Mouse (Mus musculus) limb, embryonic 12.5 days (tissue): Measurements from ENCODE around the gene Sfrp2. TPM values are rescaled to one million over a fixed set of nuclear protein-coding genes. Genes with fewer than 3 reads are reported as not detected.

Source experiments
- ATAC-seq: fragments of 200-750 bp; cut with Nextera tagmentation; 2 replicates; pipeline ENCODE4 v1.8.0; 2017; ENCODE audit warnings: low read depth, moderate TSS enrichment; ENCODE audit not compliant: insufficient number of reproducible peaks, insufficient read depth, low FRiP score, low TSS enrichment
- H3K27ac ChIP-seq: fragments of 300-500 bp; sonication (generic); 2 replicates; pipeline ENCODE4 v1.5.1; 2016; ENCODE audit warnings: mild to moderate bottlenecking, moderate library complexity
- H3K27me3 ChIP-seq: fragments of 300-500 bp; sonication (generic); 2 replicates; pipeline ENCODE4 v1.6.1; 2016; ENCODE audit warnings: mild to moderate bottlenecking, moderate library complexity
- H3K36me3 ChIP-seq: fragments of 300-500 bp; sonication (generic); 2 replicates; pipeline ENCODE4 v1.6.1; 2016; ENCODE audit warnings: mild to moderate bottlenecking, moderate library complexity
- H3K4me1 ChIP-seq: fragments of 300-500 bp; sonication (generic); replicated peaks from 2 replicates; pipeline ENCODE4 v1.6.1; 2016
- H3K4me2 ChIP-seq: fragments of 300-500 bp; sonication (generic); 2 replicates; pipeline ENCODE4 v1.6.1; 2016; ENCODE audit warnings: mild to moderate bottlenecking, moderate library complexity
- H3K4me3 ChIP-seq: fragments of 300-500 bp; sonication (generic); replicated peaks from 2 replicates; pipeline ENCODE4 v1.5.1; 2016; ENCODE audit warnings: mild to moderate bottlenecking
- H3K9ac ChIP-seq: fragments of 300-500 bp; sonication (generic); replicated peaks from 2 replicates; pipeline ENCODE4 v1.6.1; 2016; ENCODE audit warnings: mild to moderate bottlenecking, moderate library complexity
- H3K9me3 ChIP-seq: fragments of 300-500 bp; sonication (generic); 2 replicates; pipeline ENCODE4 v1.6.1; 2016; ENCODE audit warnings: mild to moderate bottlenecking, moderate library complexity
- whole genome bisulfite sequencing: fragments of 180-500 bp; shearing (Covaris S2); methylation state at CpG from one replicate; pipeline ENCODE4 v1.1.7; 2016; 5-methylcytosine and 5-hydroxymethylcytosine counted together
- polyA plus RNA-seq: library from polyadenylated mRNA; unstranded; fragments of >200 nt; fragmentation: Nextera tagmentation; extraction: Ambion mirVana; gene quantifications from 2 replicates; pipeline ENCODE4 v1.2.1, GENCODE M21; 2016

The Sfrp2 gene
- polyA plus RNA-seq, 1 experiment from 2014 or later: 307 TPM

DNA sequence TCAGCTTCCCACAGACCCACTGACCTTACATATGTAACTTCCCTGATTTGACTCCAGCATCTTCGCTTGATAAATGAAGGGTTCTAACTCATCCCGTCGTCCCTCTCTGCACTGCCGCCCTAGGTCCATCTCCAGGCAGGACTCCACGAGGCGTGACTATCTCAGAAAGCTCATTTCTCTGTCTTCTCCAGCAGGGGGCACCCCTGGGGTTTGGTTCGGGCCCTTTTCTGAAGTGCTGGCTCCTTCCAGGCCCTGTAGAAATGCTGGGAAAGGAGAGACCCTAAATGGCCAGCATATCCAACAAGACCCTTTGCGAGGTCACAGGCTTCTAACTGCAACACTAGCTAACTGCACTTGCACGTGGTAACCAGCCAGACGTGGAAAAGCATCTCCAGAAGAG is 31.7 kb downstream of the Sfrp2 start:
- Histone ChIP-seq H3K4me1 (no peaks in the 10 kb centered on the region), H3K4me2 (peak overlapping the region; percentile 17), H3K27me3 (no peaks in the 10 kb centered on the region), H3K9me3 (peaks cover 7% of the 10 kb centered on the region; the same call in 1 of the 2 replicates), H3K9ac (no peak overlapping the region), H3K4me3 (no peak overlapping the region), H3K27ac (no peak overlapping the region), H3K36me3 (no peaks in the 10 kb centered on the region)
- ATAC-seq: 0 out of 2 replicates have a peak, but pooled peaks have one; percentile 37
- WGBS: 5% methylated on average over 10 of the region's 10 CpGs

DNA sequence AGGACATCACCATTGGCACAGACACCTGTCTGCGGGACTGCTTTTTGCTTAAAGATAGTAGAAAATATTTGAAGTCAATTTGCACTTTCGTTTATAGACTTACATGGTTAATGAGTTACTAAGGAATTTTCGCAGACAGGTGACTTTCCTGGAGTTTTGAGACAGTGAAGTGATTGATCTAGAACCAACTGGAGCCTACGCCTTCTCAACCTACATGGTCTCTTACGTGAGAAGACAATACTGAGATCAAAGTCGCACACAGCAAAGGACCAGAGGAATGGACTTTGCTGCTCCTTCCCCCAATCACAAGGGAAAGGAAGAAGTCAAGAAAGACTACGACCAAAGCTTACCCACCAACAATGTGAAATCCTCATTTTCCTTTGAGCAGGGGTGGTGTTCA is 33.4 kb downstream of the Sfrp2 start:
- H3K27me3 ChIP-seq: no peaks in the 10 kb centered on the region
- WGBS: 91% methylated on average over 7 of the region's 7 CpGs
- ATAC-seq: no peak

DNA sequence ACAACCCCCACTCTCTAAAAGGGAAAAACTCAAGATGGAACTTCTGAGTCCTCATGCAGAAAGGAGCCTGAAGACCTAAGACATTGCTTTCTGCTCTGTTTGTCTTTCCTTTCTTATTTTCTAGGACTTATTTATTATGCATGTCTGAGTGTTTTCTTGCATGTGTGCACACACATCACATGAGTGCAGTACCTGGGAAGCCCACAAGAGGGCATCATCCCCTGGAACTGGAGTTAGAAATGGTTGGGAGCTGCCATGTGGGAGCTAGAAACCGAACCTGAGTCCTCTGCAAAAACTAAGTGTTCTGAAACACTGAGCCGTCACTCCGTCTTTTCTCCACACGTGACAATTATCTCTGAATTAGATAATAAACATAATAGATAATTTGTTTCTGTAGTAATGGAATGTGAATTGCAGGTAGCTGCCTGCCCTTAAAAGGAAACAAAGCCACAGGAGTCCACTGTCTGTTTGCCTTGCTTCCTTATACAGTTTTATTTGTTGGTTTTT is 35.6 kb downstream of the Sfrp2 start:
- Histone ChIP-seq H3K4me1 (no peaks in the 10 kb centered on the region), H3K36me3 (no peaks in the 10 kb centered on the region), H3K9me3 (peaks cover 7% of the 10 kb centered on the region; the same call in 1 of the 2 replicates), H3K4me3 (no peak overlapping the region), H3K4me2 (no peak overlapping the region), H3K27ac (no peak overlapping the region), H3K9ac (no peak overlapping the region), H3K27me3 (no peaks in the 10 kb centered on the region)
- ATAC-seq: no peak
- 92% methylated on average over 4 of the region's 4 CpGs for WGBS

More for the DNA sequence above, 33.4 kb downstream of the Sfrp2 start:
- Histone ChIP-seq H3K36me3 (no peaks in the 10 kb centered on the region), H3K9ac (no peak overlapping the region), H3K4me2 (no peak overlapping the region), H3K27ac (no peak overlapping the region), H3K4me3 (no peak overlapping the region), H3K4me1 (no peaks in the 10 kb centered on the region), H3K9me3 (peaks cover 7% of the 10 kb centered on the region; the same call in 1 of the 2 replicates)

DNA sequence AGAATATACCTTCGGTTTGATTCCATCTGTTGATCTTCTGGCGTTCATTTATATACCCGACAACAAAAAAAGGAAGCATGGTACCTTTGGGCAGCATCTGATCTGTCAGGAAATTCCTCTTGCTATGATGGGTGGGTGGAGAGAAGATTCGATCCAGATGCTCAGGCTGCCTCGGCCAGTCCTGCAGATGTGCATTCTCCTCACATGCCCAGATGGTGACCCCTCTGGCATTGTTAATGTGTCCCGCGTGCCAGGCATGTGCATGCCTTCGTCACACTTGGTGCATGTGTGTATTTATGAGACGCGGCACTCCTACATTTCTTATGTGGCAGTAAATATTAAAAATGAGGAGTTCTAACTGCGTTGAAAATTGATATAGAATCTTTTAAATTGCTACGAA is 42.4 kb downstream of the Sfrp2 start:
- H3K4me2 ChIP-seq: no peak overlapping the region
- H3K27me3 ChIP-seq: no peaks in the 10 kb centered on the region
- H3K4me3 ChIP-seq: no peak overlapping the region
- no peak overlapping the region for H3K9ac ChIP-seq
- peaks cover 20% of the 10 kb centered on the region for H3K4me1 ChIP-seq
- 49% methylated on average over 12 of the region's 12 CpGs for WGBS
- H3K27ac ChIP-seq: no peak overlapping the region
- ATAC-seq: no peak
- no peaks in the 10 kb centered on the region for H3K36me3 ChIP-seq
- H3K9me3 ChIP-seq: no peaks in the 10 kb centered on the region

DNA sequence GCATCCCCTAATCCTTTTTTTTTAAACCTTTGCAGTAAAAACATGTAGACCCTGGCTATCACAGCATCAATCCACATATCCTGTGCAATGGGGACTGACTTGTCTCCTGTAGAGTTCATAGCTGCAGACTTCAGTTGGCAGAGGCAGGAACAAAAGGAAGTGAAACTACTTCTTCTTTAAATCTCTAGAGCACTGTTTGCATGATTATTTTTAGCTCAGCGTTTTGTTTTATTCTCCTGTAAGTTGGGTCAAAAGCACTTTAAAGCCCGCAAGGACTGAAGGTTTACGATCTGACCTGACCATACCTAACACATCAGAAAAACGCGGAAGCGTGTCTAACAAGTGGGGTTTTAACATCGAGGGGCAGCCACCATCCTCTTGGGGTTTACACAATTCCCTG is 45.9 kb downstream of the Sfrp2 start:
- ATAC-seq: no peak
- WGBS: 32% methylated on average over 7 of the region's 7 CpGs
- no peaks in the 10 kb centered on the region for H3K36me3 ChIP-seq
- H3K27ac ChIP-seq: 0 out of 2 replicates have a peak overlapping the region, but pooled peaks have one; percentile 4
- no peak overlapping the region; the same call in 1 of the 2 replicates for H3K4me2 ChIP-seq
- H3K9me3 ChIP-seq: no peaks in the 10 kb centered on the region
- no peak overlapping the region for H3K4me3 ChIP-seq
- H3K27me3 ChIP-seq: no peaks in the 10 kb centered on the region
- peaks cover 30% of the 10 kb centered on the region for H3K4me1 ChIP-seq
- no peak overlapping the region for H3K9ac ChIP-seq

DNA sequence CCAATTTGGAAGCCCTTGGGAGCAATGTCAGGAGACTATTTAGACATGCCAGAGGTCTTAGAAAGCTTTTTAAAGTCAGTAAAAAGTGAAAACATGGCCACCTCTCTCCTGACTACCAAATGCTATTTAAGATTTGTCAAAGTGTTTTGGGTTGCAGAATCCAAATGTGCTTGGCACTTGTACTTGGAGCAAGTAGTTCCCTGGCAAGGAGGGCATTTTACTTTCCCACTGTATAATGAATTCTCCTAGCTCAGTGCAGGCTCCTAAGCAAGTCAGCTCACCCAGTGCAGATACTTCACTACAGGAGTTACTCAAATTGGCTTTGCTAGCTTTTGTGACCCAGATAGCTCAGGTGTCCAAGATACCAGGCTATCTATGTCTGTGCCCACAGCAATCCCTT is 46.7 kb downstream of the Sfrp2 start:
- H3K36me3 ChIP-seq: no peaks in the 10 kb centered on the region
- no peak overlapping the region for H3K27ac ChIP-seq
- no peaks in the 10 kb centered on the region for H3K27me3 ChIP-seq
- H3K4me1 ChIP-seq: peaks cover 39% of the 10 kb centered on the region
- no peak overlapping the region for H3K9ac ChIP-seq
- no peaks in the 10 kb centered on the region for H3K9me3 ChIP-seq
- H3K4me3 ChIP-seq: no peak overlapping the region
- ATAC-seq: no peak
- H3K4me2 ChIP-seq: no peak overlapping the region

DNA sequence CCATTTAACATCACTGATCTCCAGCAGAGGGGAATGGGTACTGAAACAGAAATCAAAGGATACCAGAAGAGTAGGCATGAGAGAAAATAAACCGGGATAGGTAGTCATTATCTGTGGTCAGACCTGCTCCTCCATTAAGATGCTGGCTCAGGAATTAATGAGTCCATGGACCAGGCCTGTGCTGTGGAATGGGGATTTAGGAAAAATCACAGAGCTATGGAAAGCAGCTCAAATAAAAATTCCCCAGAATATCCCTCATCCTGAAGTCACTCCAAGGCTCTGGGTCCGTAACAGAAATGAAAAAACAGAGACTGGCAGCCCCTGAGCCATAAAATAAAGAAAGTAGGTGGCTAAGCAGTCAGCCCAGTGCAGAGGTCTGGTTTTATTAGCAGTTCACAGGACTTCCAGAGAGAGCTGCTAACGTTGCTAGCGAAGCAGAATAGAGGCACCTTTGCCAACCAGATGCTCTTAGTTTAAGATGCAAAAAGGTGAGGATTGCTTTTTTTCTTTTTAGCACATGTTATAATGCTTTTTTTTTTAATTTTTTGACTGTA is 50.3 kb downstream of the Sfrp2 start:
- ATAC-seq: no peak

DNA sequence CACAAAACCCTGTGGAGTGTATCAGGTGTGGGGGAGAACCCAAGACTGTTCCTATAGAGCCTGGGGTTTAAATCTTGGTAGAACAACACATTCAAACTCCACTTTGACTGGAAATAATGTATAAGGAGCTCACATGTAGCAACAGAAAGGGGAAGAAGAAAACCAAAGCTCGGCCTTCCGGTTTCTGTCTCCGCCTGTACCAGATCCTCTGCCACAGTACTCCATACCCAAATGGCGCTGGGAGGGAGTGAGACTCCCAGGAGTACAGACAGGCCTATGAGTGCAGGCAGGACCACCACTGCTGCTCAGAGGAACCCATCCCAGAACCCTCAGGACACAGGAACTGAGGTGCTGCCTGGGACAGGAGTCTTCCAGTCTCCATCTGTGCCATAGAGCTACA is 57.7 kb downstream of the Sfrp2 start:
- no peak overlapping the region for H3K4me2 ChIP-seq
- WGBS: 88% methylated on average over 4 of the region's 4 CpGs
- H3K27me3 ChIP-seq: no peaks in the 10 kb centered on the region
- H3K36me3 ChIP-seq: no peaks in the 10 kb centered on the region
- H3K27ac ChIP-seq: no peak overlapping the region
- H3K9ac ChIP-seq: no peak overlapping the region
- no peaks in the 10 kb centered on the region for H3K4me1 ChIP-seq
- ATAC-seq: no peak
- no peaks in the 10 kb centered on the region for H3K9me3 ChIP-seq
- no peak overlapping the region for H3K4me3 ChIP-seq

More for the DNA sequence above, 50.3 kb downstream of the Sfrp2 start:
- Histone ChIP-seq H3K27ac (peak overlapping the region; percentile 51), H3K9me3 (no peaks in the 10 kb centered on the region), H3K4me2 (no peak overlapping the region), H3K9ac (no peak overlapping the region), H3K27me3 (no peaks in the 10 kb centered on the region), H3K36me3 (no peaks in the 10 kb centered on the region), H3K4me3 (no peak overlapping the region), H3K4me1 (peaks cover 42% of the 10 kb centered on the region)
- 26% methylated on average over 4 of the region's 4 CpGs for WGBS

Other genes starting within 250 kb of the Sfrp2 start
- gene Tlr2, start 75.4 kb downstream of the Sfrp2 start, polyA plus RNA-seq: 3.7 and 4.3 TPM in 2 replicates